Mouse (Mus musculus) adrenal gland, postnatal 10 days (tissue): ENCODE results near the gene Trnau1ap. TPM values are rescaled to one million over a fixed set of nuclear protein-coding genes. Genes with fewer than 3 reads are reported as not detected.

Experiments used
- DNase-seq: peaks from one replicate; pipeline ENCODE4 v3.0.0; 2021; ENCODE audit warnings: mixed read lengths
- long read RNA-seq, 2 experiments: library from polyadenylated mRNA; stranded (forward); transcript quantifications; one replicate each; pipeline ENCODE4 v2.0.0; 2021
- total RNA-seq, 2 experiments: library from RNA; stranded (reverse); gene quantifications; 2 replicates each; pipeline ENCODE4 v1.2.3; 2021

Gene Trnau1ap
- total RNA-seq: 10 to 100 TPM; 35.3 to 43.3 TPM
- long read RNA-seq, experiment 1, transcript Trnau1ap-201 (9 exons, 1,130 nt): major isoform, 35 of 72 reads
- long read RNA-seq, experiment 1, partial matches to known transcripts: 24 of 72 reads
- long read RNA-seq, experiment 1, other reads (novel, unspliced or antisense): 12 of 72 reads
- long read RNA-seq, experiment 2, transcript Trnau1ap-201 (9 exons, 1,130 nt): major isoform, 35 of 50 reads
- long read RNA-seq, experiment 2, partial matches to known transcripts: 8 of 50 reads
- long read RNA-seq, experiment 2, other reads (novel, unspliced or antisense): 7 of 50 reads

GRCm38 (mm10) chr4:132329115-132329834, at the start of gene Trnau1ap:
Trnau1ap (minus strand) TSS chr4:132329538.
- DNase-seq: peak; percentile 95

- DNase-seq: no peak
These were observed 44.5 kb upstream of the Trnau1ap start for GRCm38 (mm10) chr4:132373820-132374219.

- no peak for DNase-seq
These were observed 40.8 kb upstream of the Trnau1ap start for GRCm38 (mm10) chr4:132369953-132370750.

GRCm38 (mm10) chr4:132367480-132368201, 38.3 kb upstream of the Trnau1ap start:
- DNase-seq: no peak

- DNase-seq: no peak
These were observed 36.2 kb upstream of the Trnau1ap start for GRCm38 (mm10) chr4:132365450-132366060.

GRCm38 (mm10) chr4:132363487-132363886, 34.1 kb upstream of the Trnau1ap start:
- DNase-seq: no peak

- no peak for DNase-seq
These were observed 30.2 kb upstream of the Trnau1ap start for GRCm38 (mm10) chr4:132359510-132359909.

GRCm38 (mm10) chr4:132356170-132356569, 26.8 kb upstream of the Trnau1ap start:
- DNase-seq: peak; percentile 81

- no peak for DNase-seq
These were observed 26.1 kb upstream of the Trnau1ap start for GRCm38 (mm10) chr4:132355403-132355802.

- DNase-seq: peak; percentile 84
These were observed 25.2 kb upstream of the Trnau1ap start for GRCm38 (mm10) chr4:132354571-132354970.

GRCm38 (mm10) chr4:132353481-132353885, 24.1 kb upstream of the Trnau1ap start, which contains the start of gene Rcc1:
Rcc1 (minus strand) TSS chr4:132353605.
- DNase-seq: peak; percentile 94

GRCm38 (mm10) chr4:132352739-132353138, 23.4 kb upstream of the Trnau1ap start:
- peak; percentile 47 for DNase-seq

- no peak for DNase-seq
These were observed 22.1 kb upstream of the Trnau1ap start for GRCm38 (mm10) chr4:132351401-132351800.

GRCm38 (mm10) chr4:132350854-132351253, 21.5 kb upstream of the Trnau1ap start:
- DNase-seq: no peak

- no peak for DNase-seq
These were observed 20.9 kb upstream of the Trnau1ap start for GRCm38 (mm10) chr4:132350123-132350740.

- DNase-seq: no peak
These were observed 20.3 kb upstream of the Trnau1ap start for GRCm38 (mm10) chr4:132349495-132350122.

- DNase-seq: no peak
These were observed 17.3 kb upstream of the Trnau1ap start for GRCm38 (mm10) chr4:132346661-132347060.

GRCm38 (mm10) chr4:132346261-132346660, 16.9 kb upstream of the Trnau1ap start:
- no peak for DNase-seq

GRCm38 (mm10) chr4:132345843-132346212, 16.5 kb upstream of the Trnau1ap start:
- DNase-seq: no peak

- DNase-seq: peak; percentile 99
These were observed 16.0 kb upstream of the Trnau1ap start for GRCm38 (mm10) chr4:132345135-132345842.
